Mouse (Mus musculus) CD8-positive naive resting alpha-beta T cell, adult 2 months (primary cell): ENCODE data around the gene Foxo3.

Source experiments
- DNase-seq, 2 experiments: peaks; one replicate each; pipeline ENCODE4 v3.0.0; 2022; ENCODE audit warnings: low read depth in 2 of 2, low spot score in 2 of 2

Foxo3 gene

DNA sequence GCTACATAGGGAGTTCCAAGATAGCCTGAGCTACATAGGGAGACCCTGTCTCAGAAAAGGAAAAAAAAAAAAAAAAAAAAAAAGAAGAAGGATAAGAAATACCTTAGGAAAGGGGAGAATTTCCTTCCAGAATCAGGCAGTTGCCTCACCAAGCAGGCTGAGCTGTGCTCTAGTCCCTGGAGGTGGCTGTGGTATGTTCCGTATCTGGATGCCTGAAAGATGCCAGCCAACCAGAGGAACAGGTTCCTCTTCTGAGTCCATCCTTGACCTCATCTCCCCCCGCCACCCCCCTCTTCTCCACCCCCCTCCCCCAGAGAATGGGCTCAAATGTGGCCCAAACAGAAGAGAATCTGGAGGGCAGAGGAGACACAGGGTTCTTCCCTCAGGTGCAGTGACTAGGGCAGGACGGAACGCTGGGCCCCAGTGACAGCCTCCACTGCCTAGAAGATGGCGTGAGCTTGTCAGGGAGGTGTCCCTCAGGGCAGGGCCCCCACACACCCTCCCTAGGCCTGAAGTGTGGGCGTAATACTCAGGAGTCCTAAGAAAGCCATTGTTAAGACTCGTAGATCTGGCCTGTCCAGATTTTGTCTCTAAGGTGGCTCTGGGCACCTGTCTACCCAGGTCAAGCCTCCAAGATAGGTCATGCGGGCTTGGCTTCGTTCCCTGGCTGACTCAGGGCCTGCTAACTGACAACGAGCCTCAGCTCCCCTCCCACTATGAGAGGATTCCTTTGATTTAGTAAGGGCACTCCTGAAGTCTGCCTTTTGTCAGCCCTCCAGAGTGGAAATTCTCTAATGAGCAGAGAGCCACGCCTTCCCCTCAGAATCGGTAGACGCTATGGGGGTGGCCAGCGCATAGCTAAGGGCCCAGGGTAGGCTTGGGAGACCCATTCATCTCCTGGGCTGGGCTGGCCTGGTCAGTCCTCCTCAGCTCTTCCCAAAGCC is 141.5 kb downstream of the Foxo3 start:
- DNase-seq, result no peak
